Mouse (Mus musculus): ENCODE measurements around the gene Mapk10. TPM values are rescaled to one million over a fixed set of nuclear protein-coding genes. Genes with fewer than 3 reads are reported as not detected.

Mapk10 gene
- polyA plus RNA-seq, 1 experiment from 2014 or later: 61.3 TPM

- Histone ChIP-seq H3K4me3 (ENCODE audit: low read depth, low read length) (peak overlapping the region; percentile 52), H3K4me2 (ENCODE audit: low read length) (peak overlapping the region; percentile 60), H3K9me3 (replicated peaks; ENCODE audit: control insufficient read depth, low read length) (no peaks in the 10 kb centered on the region), H3K9ac (ENCODE audit: low read length) (peak overlapping the region; percentile 76), H3K4me1 (ENCODE audit: control insufficient read depth, insufficient read depth, low read length) (0 out of 2 replicates have a peak, but pooled peaks cover 7% of the 10 kb centered on the region), H3K27ac (ENCODE audit: low read depth, low read length) (peak overlapping the region; percentile 34), H3K36me3 (ENCODE audit: control insufficient read depth, insufficient read depth, low read length) (peaks cover 10% of the 10 kb centered on the region), H3K27me3 (replicated peaks; ENCODE audit: control insufficient read depth, insufficient read depth, low read length) (no peaks in the 10 kb centered on the region)
- peak; percentile 14 for DNase-seq (ENCODE audit: low spot score)
- no peak for ATAC-seq
- WGBS: 62% methylated on average over 6 of the region's 6 CpGs
Observed at GRCm38 (mm10) chr5:103209486-103209885, 1.6 kb downstream of the Mapk10 start.

DNA sequence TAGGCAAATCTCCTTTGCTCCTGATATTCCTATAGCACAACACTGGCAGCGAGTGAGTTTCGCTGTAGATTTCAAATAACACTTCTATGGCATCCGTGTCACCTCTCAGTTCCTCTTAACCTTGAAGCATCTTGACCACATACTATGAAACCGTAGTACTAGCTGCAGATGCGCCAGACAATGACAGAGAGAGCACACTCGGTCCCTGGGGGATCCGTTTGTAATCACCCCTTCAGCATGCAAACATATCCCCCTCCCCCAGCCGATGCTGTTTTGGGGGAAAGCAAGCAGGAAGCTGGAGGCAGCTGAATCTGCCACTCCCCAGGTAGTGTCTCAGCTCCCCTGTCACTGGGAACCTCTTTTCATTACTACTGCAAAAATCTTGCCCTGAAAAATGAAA lies 2.3 kb downstream of the Mapk10 start:
- no peak for ATAC-seq

GRCm38 (mm10) chr5:103208021-103208511 lies 3.1 kb downstream of the Mapk10 start:
- no peaks in the 10 kb centered on the region for H3K27me3 ChIP-seq (replicated peaks; ENCODE audit: control insufficient read depth, insufficient read depth, low read length)
- no peaks in the 10 kb centered on the region for H3K9me3 ChIP-seq (replicated peaks; ENCODE audit: control insufficient read depth, low read length)
- WGBS: 65% methylated on average over 10 of the region's 10 CpGs
- H3K4me2 ChIP-seq (ENCODE audit: low read length): peak overlapping the region; percentile 60
- H3K27ac ChIP-seq (ENCODE audit: low read depth, low read length): no peak overlapping the region
- H3K9ac ChIP-seq (ENCODE audit: low read length): peak overlapping the region; percentile 76
- peaks cover 10% of the 10 kb centered on the region for H3K36me3 ChIP-seq (ENCODE audit: control insufficient read depth, insufficient read depth, low read length)
- H3K4me1 ChIP-seq (ENCODE audit: control insufficient read depth, insufficient read depth, low read length): 0 out of 2 replicates have a peak, but pooled peaks cover 7% of the 10 kb centered on the region
- peak overlapping the region; percentile 52 for H3K4me3 ChIP-seq (ENCODE audit: low read depth, low read length)
- peak; percentile 24 for DNase-seq (ENCODE audit: low spot score)
- no peak for ATAC-seq

More for the DNA sequence above, 2.3 kb downstream of the Mapk10 start:
- 54% methylated on average over 8 of the region's 8 CpGs for WGBS
- Histone ChIP-seq H3K27me3 (replicated peaks; ENCODE audit: control insufficient read depth, insufficient read depth, low read length) (no peaks in the 10 kb centered on the region), H3K4me3 (ENCODE audit: low read depth, low read length) (peak overlapping the region; percentile 52), H3K27ac (ENCODE audit: low read depth, low read length) (peak overlapping the region; percentile 34), H3K4me2 (ENCODE audit: low read length) (peak overlapping the region; percentile 60), H3K36me3 (ENCODE audit: control insufficient read depth, insufficient read depth, low read length) (peaks cover 10% of the 10 kb centered on the region), H3K9ac (ENCODE audit: low read length) (peak overlapping the region; percentile 76), H3K4me1 (ENCODE audit: control insufficient read depth, insufficient read depth, low read length) (0 out of 2 replicates have a peak, but pooled peaks cover 7% of the 10 kb centered on the region), H3K9me3 (replicated peaks; ENCODE audit: control insufficient read depth, low read length) (no peaks in the 10 kb centered on the region)
- peak; percentile 10 for DNase-seq (ENCODE audit: low spot score)

DNA sequence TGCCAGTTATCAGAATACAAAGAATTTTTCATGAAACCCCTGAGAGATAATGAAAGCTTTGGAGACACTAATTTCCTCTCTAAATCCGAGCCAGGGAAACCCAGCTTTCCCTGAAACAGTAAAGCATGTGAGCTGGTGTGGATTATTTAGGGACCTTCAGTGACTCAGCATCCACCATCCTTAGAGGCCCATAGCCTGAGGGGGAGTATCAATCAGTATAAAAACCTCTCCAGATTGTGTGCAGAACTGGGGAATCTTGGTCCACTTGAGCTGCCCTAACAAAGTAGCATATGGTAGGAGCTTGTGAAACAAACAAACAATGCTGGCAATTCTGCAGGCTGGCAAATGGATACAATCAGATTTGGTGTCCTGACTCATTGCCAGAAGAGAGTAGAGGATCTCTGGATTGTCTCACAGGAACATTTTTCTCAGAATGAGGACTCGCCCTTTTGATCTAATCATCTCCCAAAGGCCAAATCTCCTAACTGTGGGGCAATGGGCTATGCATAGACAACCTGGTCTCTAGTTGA lies 13.3 kb downstream of the Mapk10 start:
- Histone ChIP-seq H3K36me3 (ENCODE audit: control insufficient read depth, insufficient read depth, low read length) (peaks cover 7% of the 10 kb centered on the region; the same call in 1 of the 2 replicates), H3K4me1 (ENCODE audit: control insufficient read depth, insufficient read depth, low read length) (no peaks in the 10 kb centered on the region), H3K4me3 (ENCODE audit: low read depth, low read length) (no peak overlapping the region), H3K9ac (ENCODE audit: low read length) (no peak overlapping the region), H3K27ac (ENCODE audit: low read depth, low read length) (no peak overlapping the region), H3K9me3 (replicated peaks; ENCODE audit: control insufficient read depth, low read length) (no peaks in the 10 kb centered on the region), H3K4me2 (ENCODE audit: low read length) (no peak overlapping the region), H3K27me3 (replicated peaks; ENCODE audit: control insufficient read depth, insufficient read depth, low read length) (no peaks in the 10 kb centered on the region)
- DNase-seq (ENCODE audit: low spot score): peak; percentile 35
- WGBS: 64% methylated on average over 2 of the region's 2 CpGs
- no peak for ATAC-seq

DNA sequence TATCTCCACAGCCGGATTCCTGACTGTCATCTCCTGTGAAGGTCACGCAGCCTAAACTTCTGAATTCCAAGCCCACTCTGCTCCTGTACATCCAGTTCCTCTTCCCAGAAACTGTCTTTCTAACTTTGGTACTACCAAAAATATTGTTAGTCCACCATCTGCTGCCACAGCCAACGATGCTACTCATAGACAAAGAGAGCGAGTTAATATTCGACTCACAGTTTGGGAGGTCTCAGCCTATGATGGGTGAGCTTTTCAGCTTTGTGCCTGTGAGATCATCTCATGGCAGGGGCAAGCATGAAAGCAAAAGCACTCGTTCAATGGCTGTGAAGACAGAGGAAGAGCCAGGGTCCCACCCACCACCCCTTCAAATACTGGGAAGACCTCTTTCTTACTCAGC lies 16.6 kb downstream of the Mapk10 start:
- Histone ChIP-seq H3K9me3 (replicated peaks; ENCODE audit: control insufficient read depth, low read length) (no peaks in the 10 kb centered on the region), H3K4me2 (ENCODE audit: low read length) (no peak overlapping the region), H3K36me3 (ENCODE audit: control insufficient read depth, insufficient read depth, low read length) (no peaks in the 10 kb centered on the region), H3K27me3 (replicated peaks; ENCODE audit: control insufficient read depth, insufficient read depth, low read length) (no peaks in the 10 kb centered on the region), H3K4me1 (ENCODE audit: control insufficient read depth, insufficient read depth, low read length) (peaks cover 9% of the 10 kb centered on the region), H3K4me3 (ENCODE audit: low read depth, low read length) (no peak overlapping the region), H3K9ac (ENCODE audit: low read length) (no peak overlapping the region), H3K27ac (ENCODE audit: low read depth, low read length) (no peak overlapping the region)
- ATAC-seq: no peak
- peak; percentile 16 for DNase-seq (ENCODE audit: low spot score)
- WGBS: 58% methylated on average over 6 of the region's 6 CpGs

DNA sequence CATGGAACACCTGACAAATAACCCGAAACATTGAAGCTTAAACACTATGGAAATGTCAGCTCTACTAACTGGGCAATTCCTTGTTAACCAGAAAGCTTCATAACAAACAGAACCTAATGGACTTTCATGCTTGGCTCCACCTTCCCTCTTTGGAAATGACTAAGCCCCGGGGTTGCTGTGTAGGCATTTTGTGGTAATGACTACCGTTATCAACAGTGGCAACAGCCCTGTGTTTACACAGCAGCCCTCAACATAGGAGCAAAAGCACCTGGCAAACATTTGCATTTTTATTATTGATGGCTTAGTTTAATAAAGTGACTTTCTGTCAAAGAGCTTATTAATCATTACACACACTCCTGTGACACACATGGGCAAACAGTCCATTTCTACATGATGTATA lies 17.4 kb downstream of the Mapk10 start:
- no peak for ATAC-seq
- Histone ChIP-seq H3K27me3 (replicated peaks; ENCODE audit: control insufficient read depth, insufficient read depth, low read length) (no peaks in the 10 kb centered on the region), H3K9me3 (replicated peaks; ENCODE audit: control insufficient read depth, low read length) (no peaks in the 10 kb centered on the region), H3K27ac (ENCODE audit: low read depth, low read length) (no peak overlapping the region), H3K4me1 (ENCODE audit: control insufficient read depth, insufficient read depth, low read length) (peaks cover 9% of the 10 kb centered on the region), H3K9ac (ENCODE audit: low read length) (no peak overlapping the region), H3K4me2 (ENCODE audit: low read length) (no peak overlapping the region), H3K36me3 (ENCODE audit: control insufficient read depth, insufficient read depth, low read length) (no peaks in the 10 kb centered on the region), H3K4me3 (ENCODE audit: low read depth, low read length) (no peak overlapping the region)
- DNase-seq (ENCODE audit: low spot score): no peak
- WGBS: 70% methylated on average over 3 of the region's 3 CpGs

DNA sequence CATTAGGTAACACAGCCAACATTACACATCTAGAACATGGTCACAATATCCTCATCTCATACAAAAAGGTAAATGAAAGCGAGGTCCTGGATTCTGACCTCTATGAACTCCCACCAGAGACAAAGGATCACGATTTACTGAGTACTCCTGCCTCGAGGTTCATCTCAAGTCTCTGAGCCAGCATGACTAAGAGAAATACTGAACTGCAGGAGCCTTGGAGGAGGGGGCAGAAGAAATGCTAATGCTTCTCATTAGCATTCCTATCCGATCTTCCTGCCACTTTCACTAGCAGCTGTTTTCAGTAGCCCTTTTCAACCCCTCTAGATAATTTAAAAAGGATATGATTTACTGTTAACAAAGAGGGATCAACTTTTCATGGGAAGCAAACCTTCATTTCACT lies 19.6 kb downstream of the Mapk10 start:
- no peak overlapping the region for H3K4me3 ChIP-seq (ENCODE audit: low read depth, low read length)
- H3K4me2 ChIP-seq (ENCODE audit: low read length): no peak overlapping the region
- H3K9me3 ChIP-seq (replicated peaks; ENCODE audit: control insufficient read depth, low read length): 0 out of 2 replicates have a peak, but pooled peaks cover 6% of the 10 kb centered on the region
- H3K27ac ChIP-seq (ENCODE audit: low read depth, low read length): peak overlapping the region; percentile 29; the same call in 1 of the 2 replicates
- no peak overlapping the region for H3K9ac ChIP-seq (ENCODE audit: low read length)
- DNase-seq (ENCODE audit: low spot score) (peak; percentile 71), ATAC-seq (peak; percentile 79)
- no peaks in the 10 kb centered on the region for H3K27me3 ChIP-seq (replicated peaks; ENCODE audit: control insufficient read depth, insufficient read depth, low read length)
- peaks cover 9% of the 10 kb centered on the region for H3K4me1 ChIP-seq (ENCODE audit: control insufficient read depth, insufficient read depth, low read length)
- WGBS: 17% methylated on average over 4 of the region's 4 CpGs
- H3K36me3 ChIP-seq (ENCODE audit: control insufficient read depth, insufficient read depth, low read length): no peaks in the 10 kb centered on the region

DNA sequence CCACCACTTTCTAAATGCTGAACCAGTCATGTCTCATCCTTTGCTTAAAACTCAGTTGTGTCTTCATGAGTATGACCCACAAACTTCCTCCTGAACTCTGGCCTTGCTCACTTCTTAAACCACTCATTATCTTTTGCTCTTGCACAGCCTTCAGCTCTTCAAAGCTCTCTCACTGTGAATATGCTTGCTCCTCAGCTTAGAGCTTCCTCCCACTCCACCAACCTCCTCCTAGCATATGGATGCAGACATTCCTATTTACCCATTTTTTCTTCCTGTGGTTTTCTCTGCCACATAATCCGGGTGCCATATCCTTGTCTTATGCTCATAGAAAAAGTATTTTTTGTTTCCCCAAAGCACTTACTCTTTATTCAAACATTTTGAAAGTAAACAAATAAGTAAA lies 26.9 kb downstream of the Mapk10 start:
- H3K36me3 ChIP-seq (ENCODE audit: control insufficient read depth, insufficient read depth, low read length): no peaks in the 10 kb centered on the region
- no peak overlapping the region for H3K4me2 ChIP-seq (ENCODE audit: low read length)
- no peaks in the 10 kb centered on the region for H3K27me3 ChIP-seq (replicated peaks; ENCODE audit: control insufficient read depth, insufficient read depth, low read length)
- peaks cover 10% of the 10 kb centered on the region; the same call in 1 of the 2 replicates for H3K9me3 ChIP-seq (replicated peaks; ENCODE audit: control insufficient read depth, low read length)
- no peak overlapping the region for H3K27ac ChIP-seq (ENCODE audit: low read depth, low read length)
- 94% methylated on average over 1 of the region's 1 CpGs for WGBS
- no peak for DNase-seq (ENCODE audit: low spot score)
- no peak overlapping the region for H3K4me3 ChIP-seq (ENCODE audit: low read depth, low read length)
- no peak overlapping the region for H3K9ac ChIP-seq (ENCODE audit: low read length)
- H3K4me1 ChIP-seq (ENCODE audit: control insufficient read depth, insufficient read depth, low read length): no peaks in the 10 kb centered on the region
- no peak for ATAC-seq

- Histone ChIP-seq H3K9me3 (replicated peaks; ENCODE audit: control insufficient read depth, low read length) (peaks cover 4% of the 10 kb centered on the region; the same call in 1 of the 2 replicates), H3K4me2 (ENCODE audit: low read length) (no peak overlapping the region), H3K36me3 (ENCODE audit: control insufficient read depth, insufficient read depth, low read length) (no peaks in the 10 kb centered on the region), H3K27me3 (replicated peaks; ENCODE audit: control insufficient read depth, insufficient read depth, low read length) (no peaks in the 10 kb centered on the region), H3K4me1 (ENCODE audit: control insufficient read depth, insufficient read depth, low read length) (peaks cover 5% of the 10 kb centered on the region; the same call in 1 of the 2 replicates), H3K9ac (ENCODE audit: low read length) (no peak overlapping the region), H3K4me3 (ENCODE audit: low read depth, low read length) (no peak overlapping the region), H3K27ac (ENCODE audit: low read depth, low read length) (no peak overlapping the region)
- no peak for ATAC-seq
- WGBS: 91% methylated on average over 10 of the region's 10 CpGs
- no peak for DNase-seq (ENCODE audit: low spot score)
Observed at GRCm38 (mm10) chr5:103181622-103182021, 29.5 kb downstream of the Mapk10 start.

Measured in forebrain, embryonic 14.5 days (tissue).